Mouse (Mus musculus) embryonic facial prominence, embryonic 11.5 days (tissue): ENCODE data around the gene Dnah7b. TPM values are rescaled to one million over a fixed set of nuclear protein-coding genes. Genes with fewer than 3 reads are reported as not detected.
"Not testable (repeated sequence)": the region's sequence is repeated elsewhere in the genome, so short reads cannot be mapped to it uniquely, and the experiment has no call there.

Experiments
- ATAC-seq: fragments of 200-750 bp; cut with Nextera tagmentation; replicated peaks from 2 replicates; pipeline ENCODE4 v1.8.0; 2017; ENCODE audit warnings: low read depth; ENCODE audit not compliant: insufficient number of reproducible peaks, low FRiP score, low TSS enrichment
- DNase-seq: peaks from one replicate; pipeline ENCODE4 v3.0.0-alpha.2; 2015; ENCODE audit warnings: low spot score
- H3K27ac ChIP-seq: fragments of 300-500 bp; sonication (generic); replicated peaks from 2 replicates; pipeline ENCODE4 v1.5.1; 2014; ENCODE audit warnings: mild to moderate bottlenecking, low read depth, low read length, control low read depth
- H3K27me3 ChIP-seq: fragments of 300-500 bp; sonication (generic); 2 replicates; pipeline ENCODE4 v1.6.1; 2014; ENCODE audit warnings: mild to moderate bottlenecking, low read length, moderate library complexity, mixed read lengths; ENCODE audit not compliant: control insufficient read depth, insufficient read depth
- H3K36me3 ChIP-seq: fragments of 300-500 bp; sonication (generic); replicated peaks from 2 replicates; pipeline ENCODE4 v1.6.1; 2014; ENCODE audit warnings: low read depth, mild to moderate bottlenecking, low read length, moderate library complexity, mixed read lengths; ENCODE audit not compliant: control insufficient read depth, insufficient read depth
- H3K4me1 ChIP-seq: fragments of 300-500 bp; sonication (generic); 2 replicates; pipeline ENCODE4 v1.6.1; 2014; ENCODE audit warnings: low read length, mixed read lengths; ENCODE audit not compliant: control insufficient read depth, insufficient read depth
- H3K4me2 ChIP-seq: fragments of 300-500 bp; sonication (generic); 2 replicates; pipeline ENCODE4 v1.6.1; 2014; ENCODE audit warnings: low read depth, mild to moderate bottlenecking, control low read depth, low read length, moderate library complexity
- H3K4me3 ChIP-seq: fragments of 300-500 bp; sonication (generic); 2 replicates; pipeline ENCODE4 v1.5.1; 2014; ENCODE audit warnings: low read depth, low read length, control low read depth
- H3K9ac ChIP-seq: fragments of 300-500 bp; sonication (generic); replicated peaks from 2 replicates; pipeline ENCODE4 v1.6.1; 2014; ENCODE audit warnings: mild to moderate bottlenecking, control low read depth, low read length
- H3K9me3 ChIP-seq: fragments of 300-500 bp; sonication (generic); replicated peaks from 2 replicates; pipeline ENCODE4 v1.6.1; 2016; ENCODE audit warnings: mild to moderate bottlenecking, low read length, inconsistent platforms, mixed read lengths; ENCODE audit not compliant: control insufficient read depth
- WGBS: fragments of 180-500 bp; shearing (Covaris S2); extraction: QIAGEN DNeasy Blood & Tissue Kit; methylation state at CpG from one replicate; pipeline ENCODE4 v1.1.7; 2014; 5-methylcytosine and 5-hydroxymethylcytosine counted together
- polyA plus RNA-seq: library from polyadenylated mRNA; unstranded; fragments of >200 nt; fragmentation: Nextera tagmentation; extraction: Ambion mirVana; gene quantifications from 2 replicates; pipeline ENCODE4 v1.2.1, GENCODE M21; 2014

The Dnah7b gene
- polyA plus RNA-seq, 1 experiment from 2014 or later: 1.2 TPM

DNA sequence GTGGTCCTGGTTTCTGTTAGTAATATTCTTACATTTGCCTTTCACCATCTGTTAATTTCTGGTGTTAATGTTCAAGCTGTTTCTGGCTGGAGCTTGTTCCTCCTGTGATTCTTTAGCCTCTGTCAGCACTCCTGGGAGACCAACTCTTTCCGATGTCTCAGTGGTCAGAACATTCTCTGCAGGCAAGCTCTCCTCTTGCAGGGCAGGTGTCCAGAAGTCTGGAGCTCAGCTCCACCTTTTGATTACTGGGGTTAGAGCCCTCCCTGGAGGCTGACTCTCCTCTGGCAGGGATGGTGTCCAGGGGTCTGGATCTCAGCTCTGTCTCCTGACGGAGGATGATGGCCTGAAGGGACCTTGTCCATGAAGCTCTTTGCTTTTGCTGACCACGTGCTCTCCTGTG lies 314.5 kb downstream of the Dnah7b start:
- not testable (repeated sequence) for H3K27me3 ChIP-seq, H3K4me2 ChIP-seq, ATAC-seq, H3K9me3 ChIP-seq, H3K4me3 ChIP-seq, DNase-seq, H3K4me1 ChIP-seq, H3K36me3 ChIP-seq, H3K9ac ChIP-seq, H3K27ac ChIP-seq
- WGBS: 83% methylated on average over 3 of the region's 3 CpGs

- H3K36me3 ChIP-seq, H3K4me2 ChIP-seq, H3K4me3 ChIP-seq, DNase-seq, H3K4me1 ChIP-seq, H3K27me3 ChIP-seq, ATAC-seq, H3K9me3 ChIP-seq, H3K9ac ChIP-seq, H3K27ac ChIP-seq: not testable (repeated sequence)
- 78% methylated on average over 3 of the region's 4 CpGs for WGBS
Measured at GRCm38 (mm10) chr1:46394681-46395297, 328.7 kb downstream of the Dnah7b start.

GRCm38 (mm10) chr1:46408324-46409115 lies 342.4 kb downstream of the Dnah7b start:
- no peaks in the 10 kb centered on the region for H3K36me3 ChIP-seq
- no peak for DNase-seq
- no peak overlapping the region for H3K27ac ChIP-seq
- no peaks in the 10 kb centered on the region for H3K27me3 ChIP-seq
- no peak overlapping the region for H3K4me2 ChIP-seq
- H3K9me3 ChIP-seq: no peaks in the 10 kb centered on the region
- WGBS: 84% methylated on average over 6 of the region's 6 CpGs
- H3K4me1 ChIP-seq: no peaks in the 10 kb centered on the region
- no peak for ATAC-seq
- no peak overlapping the region for H3K4me3 ChIP-seq
- no peak overlapping the region for H3K9ac ChIP-seq

- H3K4me3 ChIP-seq, H3K4me2 ChIP-seq, DNase-seq, H3K9ac ChIP-seq, H3K27ac ChIP-seq, ATAC-seq, H3K27me3 ChIP-seq, H3K36me3 ChIP-seq, H3K4me1 ChIP-seq, H3K9me3 ChIP-seq: not testable (repeated sequence)
- 87% methylated on average over 7 of the region's 7 CpGs for WGBS
Measured at GRCm38 (mm10) chr1:46414798-46415197, 348.7 kb downstream of the Dnah7b start.

- H3K27ac ChIP-seq, ATAC-seq, H3K4me1 ChIP-seq, H3K36me3 ChIP-seq, H3K9me3 ChIP-seq, H3K27me3 ChIP-seq, H3K4me2 ChIP-seq, H3K4me3 ChIP-seq, H3K9ac ChIP-seq: not testable (repeated sequence)
- peak; percentile 82 for DNase-seq
- 21% methylated on average over 3 of the region's 3 CpGs for WGBS
Measured at GRCm38 (mm10) chr1:46416946-46417345, 350.8 kb downstream of the Dnah7b start.

- ATAC-seq, H3K4me3 ChIP-seq, H3K4me1 ChIP-seq, H3K27me3 ChIP-seq, H3K27ac ChIP-seq, H3K36me3 ChIP-seq, DNase-seq, H3K9ac ChIP-seq, H3K4me2 ChIP-seq, H3K9me3 ChIP-seq: not testable (repeated sequence)
- 78% methylated on average over 3 of the region's 4 CpGs for WGBS
Measured at GRCm38 (mm10) chr1:46418966-46419365, 352.9 kb downstream of the Dnah7b start.

Other genes with a start within 250 kb of the Dnah7b start
- not detected in 2 replicates for gene Gm5269, start 176.0 kb upstream of the Dnah7b start, polyA plus RNA-seq
- 11.7 and 14.0 TPM in 2 replicates for gene Slc40a1, start 139.8 kb upstream of the Dnah7b start, polyA plus RNA-seq